Mouse (Mus musculus): ENCODE data around the gene Slc13a4. TPM values are rescaled to one million over a fixed set of nuclear protein-coding genes. Genes with fewer than 3 reads are reported as not detected.

Slc13a4 gene
- polyA plus RNA-seq, 1 experiment from 2014 or later, result 3.1 TPM

DNA sequence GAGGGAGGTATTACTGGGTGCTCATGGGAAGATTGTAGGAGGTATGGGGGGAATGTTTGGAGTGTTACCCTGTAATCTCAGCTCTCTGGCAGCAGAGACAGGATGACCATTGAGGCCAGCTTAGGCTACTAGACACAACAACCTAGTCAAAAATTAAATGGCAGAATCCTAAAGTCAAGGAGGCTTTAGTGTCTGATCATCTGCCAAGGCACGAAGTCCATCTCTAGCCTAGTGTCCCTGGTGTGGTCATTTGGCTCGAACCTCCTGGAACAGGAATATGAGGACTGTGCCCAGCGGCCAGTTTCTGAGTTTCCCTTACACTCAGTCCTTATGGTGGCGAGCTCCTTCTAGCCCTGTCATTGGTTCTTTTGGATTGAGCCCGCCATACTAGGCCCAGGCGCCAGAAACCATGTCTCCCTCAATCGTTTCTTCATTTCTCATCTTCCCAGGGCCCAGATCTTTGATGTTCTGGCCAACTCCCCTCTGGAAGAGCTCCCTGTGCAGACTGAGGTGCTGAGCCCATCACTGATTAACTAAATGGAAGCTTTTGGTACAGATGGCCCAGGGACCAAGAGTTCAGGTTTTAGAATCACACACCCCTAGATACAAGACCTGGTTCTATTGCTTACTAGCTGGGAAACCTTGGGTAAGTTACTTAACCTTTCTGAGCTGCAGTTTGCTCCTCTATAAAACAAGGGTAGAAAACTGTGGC is 10.3 kb downstream of the Slc13a4 start:
- no peak for ATAC-seq (replicated peaks)
- 90% methylated on average over 7 of the region's 7 CpGs for WGBS

GRCm38 (mm10) chr6:35297001-35297400 is 10.9 kb downstream of the Slc13a4 start:
- peaks cover 6% of the 10 kb centered on the region; the same call in 1 of the 2 replicates for H3K4me1 ChIP-seq
- no peak overlapping the region for H3K27ac ChIP-seq (replicated peaks)
- H3K4me2 ChIP-seq (replicated peaks), result no peak overlapping the region
- H3K4me3 ChIP-seq, result no peak overlapping the region
- no peak overlapping the region for H3K9ac ChIP-seq (replicated peaks)
- ATAC-seq (replicated peaks), result 0 out of 2 replicates have a peak, but pooled peaks have one; percentile 43
- H3K9me3 ChIP-seq, result no peaks in the 10 kb centered on the region
- no peaks in the 10 kb centered on the region for H3K36me3 ChIP-seq
- WGBS, result 28% methylated on average over 2 of the region's 2 CpGs
- no peaks in the 10 kb centered on the region for H3K27me3 ChIP-seq

More for the DNA sequence above, 10.3 kb downstream of the Slc13a4 start:
- H3K9me3 ChIP-seq, result no peaks in the 10 kb centered on the region
- no peaks in the 10 kb centered on the region for H3K27me3 ChIP-seq
- no peaks in the 10 kb centered on the region for H3K36me3 ChIP-seq
- H3K4me2 ChIP-seq (replicated peaks), result no peak overlapping the region
- peaks cover 6% of the 10 kb centered on the region; the same call in 1 of the 2 replicates for H3K4me1 ChIP-seq
- no peak overlapping the region for H3K9ac ChIP-seq (replicated peaks)
- no peak overlapping the region for H3K4me3 ChIP-seq
- no peak overlapping the region for H3K27ac ChIP-seq (replicated peaks)

DNA sequence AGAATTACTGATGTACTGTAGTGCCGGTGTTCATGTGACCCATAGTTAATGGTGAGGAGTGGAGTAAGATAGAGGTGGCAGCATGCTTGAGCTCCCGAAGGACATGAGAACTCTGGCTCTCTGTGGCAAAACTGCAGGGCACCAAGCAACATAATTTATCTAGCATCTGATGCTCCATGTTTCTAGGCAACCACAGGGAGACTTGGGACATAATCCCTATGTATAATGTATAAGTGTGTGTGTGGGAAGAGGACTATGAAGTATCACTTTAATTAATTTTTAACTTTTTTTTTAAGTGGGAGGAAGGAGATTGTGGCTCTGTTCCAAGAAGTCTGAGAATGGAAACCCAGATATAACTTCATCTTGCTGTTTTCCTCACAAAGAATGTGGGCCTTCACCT is 13.0 kb downstream of the Slc13a4 start:
- H3K4me1 ChIP-seq, result peaks cover 6% of the 10 kb centered on the region; the same call in 1 of the 2 replicates
- H3K9me3 ChIP-seq, result no peaks in the 10 kb centered on the region
- H3K27me3 ChIP-seq, result no peaks in the 10 kb centered on the region
- 92% methylated on average over 2 of the region's 2 CpGs for WGBS
- no peaks in the 10 kb centered on the region for H3K36me3 ChIP-seq
- H3K4me3 ChIP-seq, result no peak overlapping the region
- no peak overlapping the region for H3K9ac ChIP-seq (replicated peaks)
- no peak for ATAC-seq (replicated peaks)
- H3K27ac ChIP-seq (replicated peaks), result no peak overlapping the region
- H3K4me2 ChIP-seq (replicated peaks), result no peak overlapping the region

DNA sequence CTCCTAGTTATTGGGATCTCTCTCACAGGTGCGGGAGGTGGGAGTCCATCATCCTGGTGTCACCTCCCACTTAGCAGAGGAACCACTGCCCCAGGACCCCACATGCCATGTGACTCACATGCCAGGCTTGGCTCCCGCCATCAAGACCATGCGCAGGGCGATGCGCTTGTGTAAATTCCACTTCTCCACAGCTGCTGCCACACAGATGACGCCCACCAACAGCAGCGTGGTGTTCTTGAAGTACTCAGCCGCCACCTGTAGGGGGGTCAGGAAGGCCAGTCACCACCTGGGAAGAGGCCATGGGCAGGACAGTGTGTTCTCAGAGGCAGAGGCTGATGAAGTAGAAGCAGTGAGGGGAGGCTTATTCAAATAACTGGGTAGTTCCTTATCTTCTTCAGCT is 18.3 kb downstream of the Slc13a4 start:
- 94% methylated on average over 8 of the region's 8 CpGs for WGBS
- Histone ChIP-seq H3K27ac (replicated peaks) (no peak overlapping the region), H3K4me1 (peaks cover 16% of the 10 kb centered on the region), H3K36me3 (no peaks in the 10 kb centered on the region), H3K4me2 (replicated peaks) (no peak overlapping the region), H3K27me3 (no peaks in the 10 kb centered on the region), H3K9me3 (no peaks in the 10 kb centered on the region), H3K9ac (replicated peaks) (no peak overlapping the region), H3K4me3 (no peak overlapping the region)
- no peak for ATAC-seq (replicated peaks)

DNA sequence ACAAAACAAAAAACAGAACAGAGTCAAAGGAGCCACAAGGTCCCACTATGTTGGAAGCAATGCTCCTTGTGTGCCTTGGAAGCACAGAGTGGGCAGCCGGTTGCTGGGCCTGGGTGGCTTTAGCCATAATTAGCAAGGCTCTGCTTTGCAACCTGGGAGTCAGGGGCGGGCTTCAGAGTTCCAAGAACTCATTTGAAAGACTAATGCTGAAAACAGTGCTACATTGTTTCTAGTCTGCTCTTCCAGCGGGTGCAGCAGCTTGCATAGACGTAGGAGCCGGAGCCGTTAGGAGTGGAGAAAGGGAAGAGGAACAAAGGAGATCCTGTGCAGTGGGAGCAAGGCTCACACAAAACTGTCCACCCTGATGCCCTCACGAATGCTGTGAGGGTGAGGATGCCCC is 19.0 kb downstream of the Slc13a4 start:
- WGBS, result 8% methylated on average over 7 of the region's 7 CpGs

DNA sequence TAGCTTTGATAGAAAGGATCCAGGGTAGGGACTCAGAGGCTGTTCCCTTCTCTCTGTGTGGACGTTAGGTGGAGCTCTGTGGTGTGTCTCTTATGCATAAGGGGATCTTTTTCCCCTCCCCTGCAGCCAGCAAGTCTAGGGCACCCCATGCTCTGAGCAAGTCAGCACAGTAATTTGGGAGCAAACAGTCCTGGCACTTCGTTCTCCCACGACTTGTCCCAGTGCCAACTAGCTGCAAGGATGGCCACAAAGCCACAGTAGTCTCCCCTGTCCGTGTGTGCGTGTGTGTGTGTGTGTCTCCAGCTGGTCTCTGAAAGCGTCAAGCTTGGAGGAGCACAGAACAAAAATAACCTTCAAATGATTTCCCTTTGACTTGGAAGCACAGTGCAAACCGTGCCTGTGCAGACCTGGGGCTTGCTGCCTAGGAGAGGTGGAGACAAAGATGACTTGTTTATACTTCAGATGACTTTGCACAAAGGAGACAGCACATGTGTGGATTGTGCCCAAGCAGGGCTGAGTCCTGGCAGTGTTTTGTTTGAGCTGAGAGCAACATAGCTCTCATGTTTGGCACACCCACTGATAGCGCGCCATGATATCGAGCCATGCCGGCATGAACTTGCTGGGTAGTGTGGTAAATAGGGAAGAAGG is 19.7 kb downstream of the Slc13a4 start:
- Histone ChIP-seq H3K27ac (replicated peaks) (no peak overlapping the region), H3K27me3 (no peaks in the 10 kb centered on the region), H3K4me2 (replicated peaks) (no peak overlapping the region), H3K9ac (replicated peaks) (no peak overlapping the region), H3K9me3 (no peaks in the 10 kb centered on the region), H3K4me3 (no peak overlapping the region), H3K36me3 (no peaks in the 10 kb centered on the region), H3K4me1 (peaks cover 16% of the 10 kb centered on the region)
- WGBS, result 55% methylated on average over 11 of the region's 11 CpGs
- peak; percentile 57 for ATAC-seq (replicated peaks)

More for the DNA sequence above, 19.0 kb downstream of the Slc13a4 start:
- ATAC-seq (replicated peaks), result peak; percentile 60
- H3K36me3 ChIP-seq, result no peaks in the 10 kb centered on the region
- H3K9ac ChIP-seq (replicated peaks), result no peak overlapping the region
- H3K27ac ChIP-seq (replicated peaks), result no peak overlapping the region
- H3K4me3 ChIP-seq, result no peak overlapping the region
- H3K27me3 ChIP-seq, result no peaks in the 10 kb centered on the region
- no peak overlapping the region for H3K4me2 ChIP-seq (replicated peaks)
- H3K9me3 ChIP-seq, result no peaks in the 10 kb centered on the region
- H3K4me1 ChIP-seq, result peaks cover 16% of the 10 kb centered on the region

GRCm38 (mm10) chr6:35279306-35279705 is 28.6 kb downstream of the Slc13a4 start:
- 85% methylated on average over 10 of the region's 10 CpGs for WGBS
- H3K27me3 ChIP-seq, result no peaks in the 10 kb centered on the region
- no peak overlapping the region for H3K4me3 ChIP-seq
- H3K36me3 ChIP-seq, result no peaks in the 10 kb centered on the region
- H3K9ac ChIP-seq (replicated peaks), result no peak overlapping the region
- ATAC-seq (replicated peaks), result no peak
- no peak overlapping the region for H3K27ac ChIP-seq (replicated peaks)
- no peaks in the 10 kb centered on the region for H3K4me1 ChIP-seq
- H3K4me2 ChIP-seq (replicated peaks), result no peak overlapping the region
- no peaks in the 10 kb centered on the region for H3K9me3 ChIP-seq

DNA sequence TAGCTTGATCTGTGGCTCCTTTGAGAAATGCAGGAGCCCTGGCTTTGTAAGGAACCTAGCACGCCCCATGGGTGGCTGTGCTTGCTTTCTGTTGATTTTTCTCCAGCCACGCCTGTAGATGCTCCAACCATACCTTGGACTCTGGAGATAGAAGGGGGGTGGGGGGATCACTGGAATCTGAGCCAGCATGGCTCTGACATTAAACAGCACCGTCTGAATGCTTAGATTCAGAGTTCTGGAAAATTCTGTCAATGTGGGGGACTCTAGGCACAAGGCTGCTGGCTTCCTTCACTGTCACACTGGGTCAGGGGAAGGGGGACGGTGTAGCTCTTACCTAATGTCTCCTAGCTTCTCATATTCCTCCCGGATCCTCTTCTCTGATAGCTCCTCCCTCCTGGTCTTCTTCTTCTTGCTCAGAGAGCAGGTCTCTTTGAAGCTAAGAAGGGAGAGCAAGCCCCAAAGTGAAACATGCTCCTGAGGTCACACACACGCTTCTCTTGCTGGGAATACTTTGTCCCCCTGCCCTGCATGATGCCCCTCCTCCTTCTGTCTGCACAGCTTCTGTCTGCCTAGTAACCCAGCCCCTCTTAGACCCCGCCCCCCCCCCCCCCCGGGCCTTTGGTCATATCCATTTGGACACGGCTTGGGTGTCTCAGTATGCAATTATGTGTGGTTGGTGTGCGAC is 29.9 kb downstream of the Slc13a4 start:
- no peaks in the 10 kb centered on the region for H3K36me3 ChIP-seq
- no peak for ATAC-seq (replicated peaks)
- H3K4me1 ChIP-seq, result no peaks in the 10 kb centered on the region
- H3K27me3 ChIP-seq, result no peaks in the 10 kb centered on the region
- 78% methylated on average over 9 of the region's 10 CpGs for WGBS
- no peak overlapping the region for H3K4me3 ChIP-seq
- no peak overlapping the region for H3K9ac ChIP-seq (replicated peaks)
- H3K9me3 ChIP-seq, result no peaks in the 10 kb centered on the region
- no peak overlapping the region for H3K27ac ChIP-seq (replicated peaks)
- no peak overlapping the region for H3K4me2 ChIP-seq (replicated peaks)

DNA sequence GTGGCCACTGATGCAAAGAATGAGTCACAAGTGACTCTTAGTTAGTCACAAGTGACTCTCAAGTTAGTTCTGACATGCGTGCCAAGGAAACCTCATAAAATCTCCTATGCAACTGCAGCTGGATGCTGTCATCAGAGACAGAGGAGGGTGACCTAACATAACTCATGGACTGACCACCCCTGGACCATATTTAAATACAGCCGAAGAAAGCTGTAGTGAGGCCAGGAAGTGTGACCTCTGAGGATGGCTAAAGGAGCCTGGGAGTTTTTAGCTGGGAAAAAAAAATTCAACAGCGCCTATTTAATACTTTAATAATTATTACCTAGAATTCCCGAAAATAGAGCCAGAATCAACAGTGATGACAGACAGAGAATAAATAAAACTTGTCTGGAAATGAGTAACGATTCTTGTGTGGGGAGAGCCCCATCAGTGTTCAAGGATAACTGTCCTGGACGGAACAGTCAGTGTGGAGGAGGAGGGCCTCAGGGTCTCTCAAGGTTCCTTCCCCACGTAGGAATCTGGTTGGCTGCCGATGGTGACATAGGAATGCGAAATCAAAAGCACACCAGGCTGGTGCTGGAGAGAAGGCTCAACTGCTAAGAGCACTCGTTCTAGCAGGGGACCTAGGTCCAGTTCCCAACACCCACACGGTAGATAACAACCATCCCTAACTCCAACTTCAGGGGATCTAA is 34.4 kb downstream of the Slc13a4 start:
- Histone ChIP-seq H3K9me3 (no peaks in the 10 kb centered on the region), H3K27me3 (no peaks in the 10 kb centered on the region), H3K4me3 (no peak overlapping the region), H3K27ac (replicated peaks) (no peak overlapping the region), H3K4me1 (no peaks in the 10 kb centered on the region), H3K4me2 (replicated peaks) (no peak overlapping the region), H3K9ac (replicated peaks) (no peak overlapping the region), H3K36me3 (no peaks in the 10 kb centered on the region)
- ATAC-seq (replicated peaks), result no peak
- 88% methylated on average over 11 of the region's 11 CpGs for WGBS

DNA sequence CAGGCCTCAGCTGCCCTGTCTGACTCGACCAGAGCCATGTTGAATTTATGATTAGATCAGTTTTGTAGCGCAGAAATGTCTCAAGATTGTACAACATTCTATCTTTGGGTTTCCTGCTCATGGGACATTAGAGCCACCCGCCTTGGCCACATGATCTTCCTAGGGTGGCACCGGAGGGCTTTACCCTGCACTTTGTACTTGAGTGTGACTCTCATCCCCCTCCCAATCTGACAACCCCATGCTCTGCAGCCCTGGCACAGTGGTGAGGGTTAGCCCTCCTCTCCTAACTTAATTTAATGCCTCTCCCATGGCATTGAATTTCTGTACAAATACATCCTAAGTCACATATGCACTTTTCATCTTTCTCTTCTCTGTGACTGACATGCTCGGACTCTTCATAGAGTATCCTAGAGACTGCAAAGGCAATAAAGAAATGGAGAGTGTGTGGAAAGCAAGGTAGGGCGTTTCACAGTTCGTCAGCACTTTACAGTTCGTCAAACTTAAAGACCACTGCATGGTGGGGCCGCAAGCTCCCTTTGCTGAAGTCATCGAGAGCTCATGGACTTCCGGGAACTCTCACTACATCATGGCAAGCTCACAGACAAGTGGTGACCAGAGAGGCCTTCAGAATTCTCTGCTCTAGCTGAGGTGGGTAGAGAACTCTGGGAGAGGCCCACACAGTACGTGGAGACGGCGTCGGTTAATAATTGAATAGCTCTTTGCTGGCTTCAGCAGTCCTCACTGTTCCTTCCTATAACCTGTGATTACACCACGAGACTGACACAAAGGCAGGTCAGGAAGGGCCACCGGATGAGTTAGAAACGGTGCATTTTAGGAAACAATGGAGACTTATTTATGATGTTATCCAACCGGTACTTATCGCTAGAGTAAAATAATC is 35.8 kb downstream of the Slc13a4 start:
- Histone ChIP-seq H3K4me2 (replicated peaks) (no peak overlapping the region), H3K36me3 (no peaks in the 10 kb centered on the region), H3K4me1 (no peaks in the 10 kb centered on the region), H3K4me3 (no peak overlapping the region), H3K9ac (replicated peaks) (no peak overlapping the region), H3K9me3 (no peaks in the 10 kb centered on the region), H3K27me3 (no peaks in the 10 kb centered on the region), H3K27ac (replicated peaks) (no peak overlapping the region)
- ATAC-seq (replicated peaks), result no peak
- 89% methylated on average over 20 of the region's 20 CpGs for WGBS

GRCm38 (mm10) chr6:35271094-35271855 is 36.7 kb downstream of the Slc13a4 start:
- Histone ChIP-seq H3K9me3 (no peaks in the 10 kb centered on the region), H3K36me3 (no peaks in the 10 kb centered on the region), H3K4me3 (no peak overlapping the region), H3K27ac (replicated peaks) (no peak overlapping the region), H3K27me3 (no peaks in the 10 kb centered on the region), H3K9ac (replicated peaks) (no peak overlapping the region), H3K4me1 (no peaks in the 10 kb centered on the region), H3K4me2 (replicated peaks) (no peak overlapping the region)
- ATAC-seq (replicated peaks), result peak; percentile 53
- 71% methylated on average over 12 of the region's 12 CpGs for WGBS

Measured in forebrain, embryonic 15.5 days (tissue).